Mouse (Mus musculus): Measurements from ENCODE around the gene Lce3d. TPM values are rescaled to one million over a fixed set of nuclear protein-coding genes. Genes with fewer than 3 reads are reported as not detected.

Lce3d gene
- not detected in 2 replicates for polyA plus RNA-seq (2011; ENCODE audit: insufficient read length, low read depth, missing spikeins)

DNA sequence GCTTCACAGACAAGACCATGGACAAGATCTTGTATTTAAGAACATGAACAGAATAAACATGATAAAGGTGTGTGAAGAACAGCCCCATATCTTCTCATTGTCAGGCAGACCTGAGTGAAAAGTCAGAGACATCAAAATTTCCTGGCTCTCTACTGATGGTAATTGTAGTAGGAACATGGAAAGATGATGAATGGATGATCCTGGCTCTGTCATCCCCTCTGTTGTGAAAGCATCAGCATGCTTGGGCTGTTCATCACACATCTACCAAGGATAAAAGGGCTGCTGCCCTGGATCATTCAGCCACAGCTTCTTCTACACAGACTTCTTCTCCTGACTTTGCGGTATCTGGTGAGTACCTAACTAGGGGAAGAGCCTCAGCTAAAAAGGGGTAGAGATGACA, at the start of gene Lce3d:
Lce3d (plus strand) TSS at position 301 of the 400 bp plus-strand sequence.
- no peaks in the 10 kb centered on the region for H3K4me1 ChIP-seq (ENCODE audit: control insufficient read depth, insufficient read depth, low read length)
- no peak within 1 kb of the TSS for H3K27ac ChIP-seq (ENCODE audit: insufficient read depth, low read length)
- no peak for TF ChIP-seq POLR2A (IDR thresholded peaks at IDR 0.05; ENCODE audit: low read depth, low read length)
- TF ChIP-seq CTCF (IDR thresholded peaks at IDR 0.05; ENCODE audit: borderline replicate concordance, insufficient read depth, low read length): no peak
- H3K4me3 ChIP-seq (ENCODE audit: insufficient read depth, low read length): no peak within 1 kb of the TSS

DNA sequence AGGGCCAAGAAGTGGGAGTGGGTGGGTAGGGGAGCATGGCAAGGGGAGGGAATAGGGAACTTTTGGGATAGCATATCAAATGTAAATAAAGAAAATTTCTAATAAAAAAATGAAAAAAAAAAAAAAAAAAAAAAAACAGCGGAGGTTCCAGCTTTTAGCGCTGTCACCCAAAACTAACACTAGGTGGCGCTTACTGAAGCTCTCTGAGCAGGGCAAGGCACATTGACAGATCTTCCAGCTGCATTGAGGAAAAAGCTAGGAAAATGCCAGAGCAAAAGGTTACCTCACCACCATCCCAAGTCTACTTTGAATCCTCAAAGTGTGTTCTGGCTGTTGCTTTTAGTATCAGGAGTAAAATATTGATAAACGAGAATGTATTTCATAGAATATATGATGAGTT, 49.6 kb upstream of the Lce3d start:
- Histone ChIP-seq H3K4me3 (ENCODE audit: insufficient read depth, low read length) (no peak overlapping the region), H3K27ac (ENCODE audit: insufficient read depth, low read length) (no peak overlapping the region), H3K4me1 (ENCODE audit: control insufficient read depth, insufficient read depth, low read length) (no peaks in the 10 kb centered on the region)
- TF ChIP-seq POLR2A (IDR thresholded peaks at IDR 0.05; ENCODE audit: low read depth, low read length) (no peak), CTCF (IDR thresholded peaks at IDR 0.05; ENCODE audit: borderline replicate concordance, insufficient read depth, low read length) (peak; percentile 61; the same call in 1 of the 2 replicates)

DNA sequence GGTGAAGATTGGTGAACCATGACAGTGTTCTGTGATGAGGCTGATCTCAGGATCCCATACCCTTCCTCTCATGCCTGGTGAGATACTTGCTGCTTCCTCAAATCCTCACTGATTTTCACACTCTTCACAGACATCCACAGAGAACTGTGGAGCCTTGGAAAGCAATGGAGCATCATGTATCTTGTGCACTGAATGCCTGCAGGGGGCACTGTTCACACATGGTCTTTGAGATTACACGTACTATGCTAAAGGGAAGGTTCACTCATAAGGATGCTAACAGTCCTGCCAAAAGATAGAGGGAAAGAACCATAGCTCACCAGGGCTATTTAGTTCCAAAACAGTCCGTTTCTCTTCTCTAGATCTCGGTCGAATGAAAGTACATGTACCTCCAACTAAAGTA, 36.8 kb upstream of the Lce3d start:
- TF ChIP-seq CTCF (IDR thresholded peaks at IDR 0.05; ENCODE audit: borderline replicate concordance, insufficient read depth, low read length): no peak
- no peak for TF ChIP-seq POLR2A (IDR thresholded peaks at IDR 0.05; ENCODE audit: low read depth, low read length)
- no peaks in the 10 kb centered on the region for H3K4me1 ChIP-seq (ENCODE audit: control insufficient read depth, insufficient read depth, low read length)
- no peak overlapping the region for H3K4me3 ChIP-seq (ENCODE audit: insufficient read depth, low read length)
- H3K27ac ChIP-seq (ENCODE audit: insufficient read depth, low read length): no peak overlapping the region

DNA sequence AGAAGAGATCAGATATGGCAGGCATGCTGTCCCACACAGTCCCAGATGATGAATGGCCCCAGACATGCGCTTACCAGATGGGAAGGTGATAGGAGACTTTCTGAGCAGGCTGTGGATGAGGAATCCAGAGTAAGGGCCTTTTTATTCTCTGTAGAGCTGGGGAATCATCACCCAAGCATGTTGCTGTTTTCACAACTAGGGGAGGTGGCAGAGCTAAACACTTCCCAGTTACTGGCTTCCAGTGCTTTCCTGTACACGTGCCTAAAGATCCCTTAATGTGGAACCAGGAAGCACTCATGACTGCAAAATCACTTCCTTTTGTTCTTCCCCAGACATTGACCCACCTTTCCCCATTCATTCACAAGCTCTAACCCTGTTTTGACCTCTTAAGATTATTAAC, 31.1 kb upstream of the Lce3d start, which contains the start of gene Lce3a:
Lce3a (minus strand) TSS at position 101 of the 400 bp plus-strand sequence.
- H3K4me1 ChIP-seq (ENCODE audit: control insufficient read depth, insufficient read depth, low read length): no peaks in the 10 kb centered on the region
- no peak within 1 kb of the TSS for H3K27ac ChIP-seq (ENCODE audit: insufficient read depth, low read length)
- no peak for TF ChIP-seq POLR2A (IDR thresholded peaks at IDR 0.05; ENCODE audit: low read depth, low read length)
- no peak for TF ChIP-seq CTCF (IDR thresholded peaks at IDR 0.05; ENCODE audit: borderline replicate concordance, insufficient read depth, low read length)
- H3K4me3 ChIP-seq (ENCODE audit: insufficient read depth, low read length): no peak within 1 kb of the TSS

DNA sequence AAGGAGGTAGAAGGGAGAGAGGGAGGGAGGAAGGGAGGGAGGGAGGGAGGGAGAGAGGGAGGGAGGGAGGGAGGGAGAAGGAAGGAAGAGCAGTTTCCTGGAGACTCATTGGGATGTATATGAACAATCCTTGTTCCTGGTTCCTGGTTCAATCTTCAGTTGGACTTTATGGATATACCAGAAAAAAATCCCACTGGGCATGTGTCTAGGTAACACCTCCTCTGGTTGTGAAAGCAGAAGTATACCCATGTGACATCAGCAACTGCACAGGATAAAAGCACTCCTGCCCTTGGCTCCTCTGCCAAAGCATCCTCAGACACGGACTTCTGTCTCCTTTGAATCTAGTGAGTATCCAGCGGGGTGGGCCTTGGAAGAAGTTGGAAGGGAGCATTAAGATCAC, 24.5 kb upstream of the Lce3d start, which contains the start of gene Lce3b:
Lce3b (plus strand) TSS at position 301 of the 400 bp plus-strand sequence.
- H3K27ac ChIP-seq (ENCODE audit: insufficient read depth, low read length): no peak within 1 kb of the TSS
- TF ChIP-seq POLR2A (IDR thresholded peaks at IDR 0.05; ENCODE audit: low read depth, low read length): no peak
- H3K4me1 ChIP-seq (ENCODE audit: control insufficient read depth, insufficient read depth, low read length): no peaks in the 10 kb centered on the region
- no peak within 1 kb of the TSS for H3K4me3 ChIP-seq (ENCODE audit: insufficient read depth, low read length)

DNA sequence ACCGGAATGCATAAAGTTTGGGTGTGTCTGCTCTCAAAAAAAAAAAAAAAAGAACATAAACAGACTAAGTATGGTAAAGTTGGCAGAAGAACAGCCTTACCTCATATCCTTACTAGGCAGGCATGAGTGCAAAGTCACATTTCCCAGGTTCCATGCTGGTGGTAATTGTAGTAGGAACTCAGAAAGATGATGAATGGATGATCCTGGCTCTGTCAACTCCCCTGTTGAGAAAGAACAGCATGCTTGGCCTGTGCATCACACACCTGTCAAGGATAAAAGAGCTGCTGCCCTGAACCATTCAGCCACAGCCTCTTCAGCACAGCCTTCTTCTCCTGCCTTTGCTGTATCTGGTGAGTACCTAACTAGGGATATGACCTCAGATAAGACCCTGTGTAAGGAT, 13.0 kb upstream of the Lce3d start, which contains the start of gene Lce3c:
Lce3c (plus strand) TSS at position 301 of the 400 bp plus-strand sequence.
- H3K4me3 ChIP-seq (ENCODE audit: insufficient read depth, low read length): no peak within 1 kb of the TSS
- H3K27ac ChIP-seq (ENCODE audit: insufficient read depth, low read length): no peak within 1 kb of the TSS
- no peak for TF ChIP-seq POLR2A (IDR thresholded peaks at IDR 0.05; ENCODE audit: low read depth, low read length)
- no peak for TF ChIP-seq CTCF (IDR thresholded peaks at IDR 0.05; ENCODE audit: borderline replicate concordance, insufficient read depth, low read length)
- no peaks in the 10 kb centered on the region for H3K4me1 ChIP-seq (ENCODE audit: control insufficient read depth, insufficient read depth, low read length)

DNA sequence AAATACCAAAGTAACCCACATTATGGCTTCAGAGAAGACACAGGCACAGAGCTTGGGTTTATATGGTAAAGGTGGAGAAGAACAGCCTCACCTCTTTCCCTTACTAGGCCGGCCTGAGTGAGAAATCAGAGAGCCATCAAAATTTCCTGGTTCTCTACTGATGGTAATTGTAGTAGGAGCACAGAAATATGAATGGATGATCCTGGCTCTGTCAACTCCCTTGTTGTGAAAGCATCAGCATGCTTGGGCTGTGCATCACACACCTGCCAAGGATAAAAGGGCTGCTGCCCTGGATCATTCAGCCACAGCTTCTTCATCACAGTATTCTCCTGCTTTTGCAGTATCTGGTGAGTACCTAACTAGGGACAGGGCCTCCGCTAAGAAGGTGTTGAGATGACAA, 9.6 kb downstream of the Lce3d start, which contains the start of gene Lce3e:
Lce3e (plus strand) TSS at position 301 of the 400 bp plus-strand sequence.
- TF ChIP-seq CTCF (IDR thresholded peaks at IDR 0.05; ENCODE audit: borderline replicate concordance, insufficient read depth, low read length) (no peak), POLR2A (IDR thresholded peaks at IDR 0.05; ENCODE audit: low read depth, low read length) (no peak)
- Histone ChIP-seq H3K4me1 (ENCODE audit: control insufficient read depth, insufficient read depth, low read length) (no peaks in the 10 kb centered on the region), H3K27ac (ENCODE audit: insufficient read depth, low read length) (no peak within 1 kb of the TSS), H3K4me3 (ENCODE audit: insufficient read depth, low read length) (no peak within 1 kb of the TSS)

DNA sequence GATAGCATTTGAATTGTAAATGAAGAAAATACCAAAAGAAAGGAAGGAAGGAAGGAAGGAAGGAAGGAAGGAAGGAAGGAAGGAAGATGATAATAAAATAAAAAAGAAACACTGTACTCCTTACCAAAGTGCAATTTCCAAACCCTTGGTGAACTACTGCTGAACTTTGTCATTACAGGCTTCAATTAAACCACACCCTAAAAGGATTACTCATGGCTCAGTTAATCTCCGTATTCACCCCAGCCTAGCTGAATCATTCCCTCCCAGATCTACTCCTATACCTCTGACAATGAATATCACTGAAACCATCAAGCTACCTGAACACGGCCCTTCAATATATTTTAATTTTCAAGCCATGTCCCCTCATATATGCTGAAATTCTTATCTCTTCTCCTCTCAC, 21.3 kb downstream of the Lce3d start:
- peaks cover 6% of the 10 kb centered on the region for H3K4me1 ChIP-seq (ENCODE audit: control insufficient read depth, insufficient read depth, low read length)
- H3K4me3 ChIP-seq (ENCODE audit: insufficient read depth, low read length): no peak overlapping the region
- TF ChIP-seq CTCF (IDR thresholded peaks at IDR 0.05; ENCODE audit: borderline replicate concordance, insufficient read depth, low read length) (no peak), POLR2A (IDR thresholded peaks at IDR 0.05; ENCODE audit: low read depth, low read length) (no peak)
- H3K27ac ChIP-seq (ENCODE audit: insufficient read depth, low read length): no peak overlapping the region

DNA sequence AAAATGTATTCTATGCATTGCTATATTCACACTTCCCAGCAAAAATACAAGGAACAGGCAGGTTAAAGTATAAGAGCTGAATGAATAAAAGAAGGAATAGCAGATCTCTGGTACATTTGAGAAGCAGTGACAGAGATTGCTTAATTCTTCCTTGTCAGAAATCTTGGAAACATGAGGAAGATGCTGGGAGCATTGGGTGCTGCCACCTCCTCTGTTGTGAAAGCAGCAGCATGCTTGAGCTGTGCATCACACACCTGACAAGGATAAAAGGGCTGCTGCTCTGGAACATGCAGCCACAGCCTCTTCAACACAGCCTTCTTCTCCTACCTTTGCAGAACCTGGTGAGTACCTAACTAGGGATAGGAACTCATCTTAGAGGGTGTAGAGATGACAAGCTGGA, 34.7 kb downstream of the Lce3d start, which contains the start of gene Lce3f:
Lce3f (plus strand) TSS at position 301 of the 400 bp plus-strand sequence.
- H3K27ac ChIP-seq (ENCODE audit: insufficient read depth, low read length): no peak within 1 kb of the TSS
- TF ChIP-seq POLR2A (IDR thresholded peaks at IDR 0.05; ENCODE audit: low read depth, low read length): no peak
- no peak for TF ChIP-seq CTCF (IDR thresholded peaks at IDR 0.05; ENCODE audit: borderline replicate concordance, insufficient read depth, low read length)
- H3K4me1 ChIP-seq (ENCODE audit: control insufficient read depth, insufficient read depth, low read length): no peaks in the 10 kb centered on the region
- no peak within 1 kb of the TSS for H3K4me3 ChIP-seq (ENCODE audit: insufficient read depth, low read length)

DNA sequence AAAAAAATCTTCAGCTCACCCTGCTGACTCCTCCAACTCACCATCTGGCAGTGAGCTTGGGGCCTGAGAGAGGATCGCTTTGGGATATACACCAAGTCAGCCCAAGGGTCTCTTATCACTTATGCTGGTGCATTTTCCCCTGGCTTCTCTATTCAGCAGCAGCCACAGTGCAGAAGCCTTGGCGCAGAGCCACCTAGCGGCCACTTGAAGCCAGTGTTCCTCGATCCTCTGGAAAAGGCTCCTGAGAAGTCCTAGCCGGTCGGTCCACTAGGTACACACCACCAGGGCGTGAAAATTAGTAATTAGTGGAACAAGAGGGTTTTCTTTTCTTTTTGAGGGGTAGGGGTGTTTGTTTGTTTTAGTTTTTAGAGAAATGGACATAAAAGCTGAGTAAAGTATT, 41.5 kb downstream of the Lce3d start:
- no peaks in the 10 kb centered on the region for H3K4me1 ChIP-seq (ENCODE audit: control insufficient read depth, insufficient read depth, low read length)
- H3K27ac ChIP-seq (ENCODE audit: insufficient read depth, low read length): no peak overlapping the region
- TF ChIP-seq CTCF (IDR thresholded peaks at IDR 0.05; ENCODE audit: borderline replicate concordance, insufficient read depth, low read length): peak; percentile 78
- no peak for TF ChIP-seq POLR2A (IDR thresholded peaks at IDR 0.05; ENCODE audit: low read depth, low read length)
- H3K4me3 ChIP-seq (ENCODE audit: insufficient read depth, low read length): no peak overlapping the region
